Mouse (Mus musculus) neural tube, embryonic 11.5 days (tissue): ENCODE results near the gene Jund. TPM values are rescaled to one million over a fixed set of nuclear protein-coding genes. Genes with fewer than 3 reads are reported as not detected.

Source experiments
- ATAC-seq: fragments of 200-750 bp; cut with Nextera tagmentation; 2 replicates; pipeline ENCODE4 v1.8.0; 2017; ENCODE audit warnings: moderate number of reproducible peaks, mild to moderate bottlenecking, moderate TSS enrichment, moderate library complexity; ENCODE audit not compliant: insufficient read depth, low FRiP score, low TSS enrichment
- DNase-seq: peaks from one replicate; pipeline ENCODE4 v3.0.0-alpha.2; 2015; ENCODE audit warnings: low spot score
- H3K27ac ChIP-seq: fragments of 300-500 bp; sonication (generic); 2 replicates; pipeline ENCODE4 v1.5.1; 2014; ENCODE audit warnings: low read depth, mild to moderate bottlenecking, low read length
- H3K27me3 ChIP-seq: fragments of 300-500 bp; sonication (generic); 2 replicates; pipeline ENCODE4 v1.6.1; 2014; ENCODE audit warnings: mild to moderate bottlenecking, low read length, mixed read lengths; ENCODE audit not compliant: control insufficient read depth, insufficient read depth
- H3K36me3 ChIP-seq: fragments of 300-500 bp; sonication (generic); 2 replicates; pipeline ENCODE4 v1.6.1; 2014; ENCODE audit warnings: mild to moderate bottlenecking, low read length, moderate library complexity, mixed read lengths; ENCODE audit not compliant: control insufficient read depth, insufficient read depth
- H3K4me1 ChIP-seq: fragments of 300-500 bp; sonication (generic); 2 replicates; pipeline ENCODE4 v1.6.1; 2014; ENCODE audit warnings: low read length, mixed read lengths; ENCODE audit not compliant: control insufficient read depth, insufficient read depth
- H3K4me2 ChIP-seq: fragments of 300-500 bp; sonication (generic); 2 replicates; pipeline ENCODE4 v1.6.1; 2014; ENCODE audit warnings: low read depth, mild to moderate bottlenecking, moderate library complexity
- H3K4me3 ChIP-seq: fragments of 300-500 bp; sonication (generic); 2 replicates; pipeline ENCODE4 v1.5.1; 2014; ENCODE audit warnings: low read depth, low read length
- H3K9ac ChIP-seq: fragments of 300-500 bp; sonication (generic); 2 replicates; pipeline ENCODE4 v1.6.1; 2014; ENCODE audit warnings: mild to moderate bottlenecking, low read length
- H3K9me3 ChIP-seq: fragments of 300-500 bp; sonication (generic); 2 replicates; pipeline ENCODE4 v1.6.1; 2016; ENCODE audit warnings: low read length; ENCODE audit not compliant: control insufficient read depth
- WGBS: fragments of 180-500 bp; shearing (Covaris S2); extraction: QIAGEN DNeasy Blood & Tissue Kit; methylation state at CpG from one replicate; pipeline ENCODE4 v1.1.7; 2014; 5-methylcytosine and 5-hydroxymethylcytosine counted together
- polyA plus RNA-seq: library from polyadenylated mRNA; unstranded; fragments of >200 nt; fragmentation: Nextera tagmentation; extraction: Ambion mirVana; gene quantifications from 2 replicates; pipeline ENCODE4 v1.2.1, GENCODE M21; 2014

Jund gene
- polyA plus RNA-seq, 1 experiment from 2014 or later: 167 TPM

DNA sequence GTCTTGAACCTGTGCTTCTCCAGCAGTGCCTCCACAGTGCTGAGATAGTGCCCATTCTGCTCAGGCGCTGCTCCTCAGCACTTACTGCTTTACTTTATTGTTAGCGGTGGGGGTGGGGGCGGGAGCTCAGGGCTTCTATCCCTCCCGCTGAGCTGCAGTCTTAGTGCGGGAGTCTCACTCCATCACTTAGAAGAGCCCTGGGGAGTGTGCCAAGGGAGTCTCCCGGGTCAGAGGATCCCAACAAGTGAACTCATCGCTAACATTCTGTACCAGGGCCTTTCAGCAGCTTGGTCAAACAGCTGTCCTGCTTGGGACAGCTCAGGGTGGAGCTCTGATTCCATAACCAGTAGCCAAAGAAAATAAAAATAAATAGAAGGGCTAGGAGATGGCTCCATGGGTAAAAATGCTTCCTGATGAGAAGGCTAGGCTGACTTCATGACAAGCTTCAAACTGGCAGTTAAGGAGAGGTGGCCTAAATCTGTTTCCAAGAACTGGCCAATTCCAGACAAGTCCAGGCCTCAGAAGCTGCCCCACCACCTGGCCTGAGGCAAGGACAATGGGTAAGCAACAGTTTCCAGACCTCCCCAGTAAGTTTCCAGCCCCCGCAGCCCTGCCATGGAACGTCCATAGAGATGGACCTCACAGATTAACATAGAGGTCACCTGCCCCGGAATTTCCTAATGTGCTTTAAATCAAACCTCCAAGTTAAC, 27.0 kb upstream of the Jund start:
- Histone ChIP-seq H3K9ac (no peak overlapping the region), H3K4me1 (peaks cover 7% of the 10 kb centered on the region), H3K27ac (no peak overlapping the region), H3K4me3 (no peak overlapping the region), H3K9me3 (no peaks in the 10 kb centered on the region), H3K4me2 (no peak overlapping the region), H3K36me3 (no peaks in the 10 kb centered on the region), H3K27me3 (no peaks in the 10 kb centered on the region)
- WGBS: 65% methylated on average over 10 of the region's 10 CpGs
- no peak for DNase-seq
- no peak for ATAC-seq

DNA sequence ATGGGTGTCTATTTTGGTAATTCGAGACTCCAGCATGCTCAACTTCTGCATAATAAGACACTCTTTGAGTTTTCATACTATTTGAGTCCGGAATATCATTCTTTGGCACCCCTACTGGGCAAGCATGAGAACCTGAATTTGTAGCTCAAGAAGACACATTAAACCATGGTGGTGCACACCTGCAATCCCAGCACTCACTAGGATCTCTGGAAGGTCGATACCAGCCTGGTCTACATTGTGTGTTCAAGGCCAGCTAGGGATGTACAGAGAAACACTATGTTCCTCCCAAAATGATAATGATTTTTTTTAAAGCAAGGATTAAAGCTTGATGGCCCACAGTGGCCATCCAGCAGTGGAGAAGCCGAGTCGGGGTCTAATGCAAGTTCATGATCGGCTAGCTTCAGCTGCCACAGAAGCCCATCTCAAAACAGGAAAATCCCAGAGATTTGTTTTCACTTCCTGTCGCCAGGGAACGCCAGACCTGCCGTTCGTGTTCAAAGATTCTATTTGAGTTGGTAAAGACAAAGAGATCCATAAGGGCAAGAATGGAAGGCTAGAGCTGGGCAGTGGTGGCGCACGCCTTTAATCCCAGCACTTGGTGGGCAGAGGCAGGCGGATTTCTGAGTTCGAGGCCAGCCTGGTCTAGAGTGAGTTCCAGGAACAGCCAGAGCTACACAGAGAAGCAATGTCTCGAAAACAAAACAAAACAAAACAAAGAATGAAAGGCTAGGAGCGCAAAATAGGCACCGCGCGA, 26.2 kb upstream of the Jund start:
- Histone ChIP-seq H3K27ac (peak overlapping the region; percentile 71), H3K4me1 (peaks cover 7% of the 10 kb centered on the region), H3K27me3 (no peaks in the 10 kb centered on the region), H3K4me2 (peak overlapping the region; percentile 37), H3K9ac (peak overlapping the region; percentile 51), H3K36me3 (no peaks in the 10 kb centered on the region), H3K4me3 (no peak overlapping the region), H3K9me3 (no peaks in the 10 kb centered on the region)
- DNase-seq (no peak), ATAC-seq (no peak; the same call in 1 of the 2 replicates)
- WGBS: 44% methylated on average over 19 of the region's 19 CpGs

DNA sequence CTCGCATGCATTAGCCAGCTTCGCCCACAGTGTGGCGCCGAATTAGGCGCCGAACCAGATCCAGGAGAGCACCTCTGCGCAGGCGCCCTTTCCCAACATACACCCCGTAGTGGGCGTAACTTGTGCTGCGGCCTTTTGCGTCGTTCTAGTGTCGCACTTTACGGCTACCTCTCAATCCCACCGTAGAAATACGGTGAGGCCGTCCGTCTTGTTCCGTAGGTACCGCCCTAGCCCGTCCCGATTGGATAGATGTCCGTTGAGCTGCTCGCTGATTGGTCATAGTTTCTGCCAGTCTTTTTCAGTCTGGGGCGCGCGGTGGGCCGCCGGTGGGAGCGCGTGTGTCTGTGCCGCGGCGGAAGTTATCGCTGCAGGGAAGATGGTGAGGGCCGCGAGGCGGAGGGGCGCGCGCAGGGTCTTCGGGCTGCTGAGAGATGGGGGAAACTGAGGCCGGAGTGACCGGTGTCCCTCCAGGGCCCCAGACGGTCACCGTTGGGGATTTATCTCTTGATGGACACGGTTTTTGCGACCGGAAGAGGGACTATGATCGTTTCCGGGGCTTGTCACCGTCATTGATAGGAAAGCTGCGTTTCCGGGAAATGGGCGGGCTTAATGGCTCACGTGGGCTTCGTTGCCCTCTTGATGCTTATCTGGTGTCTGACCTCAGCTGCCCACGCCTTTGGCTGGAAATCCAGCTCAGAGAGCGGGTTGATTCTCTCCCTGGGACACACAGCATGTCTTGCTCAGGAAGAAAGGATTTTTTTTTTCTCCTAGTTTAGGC, 25.5 kb upstream of the Jund start, which contains the start of gene Lsm4:
Gene Lsm4, plus strand, starts transcription at position 170 of the 778 bp plus-strand sequence.
- peak; percentile 98 for DNase-seq
- H3K4me1 ChIP-seq: peaks cover 7% of the 10 kb centered on the region
- H3K27ac ChIP-seq: peak within 1 kb of the TSS; percentile 78
- peak within 1 kb of the TSS; percentile 76 for H3K4me2 ChIP-seq
- no peaks in the 10 kb centered on the region for H3K9me3 ChIP-seq
- H3K4me3 ChIP-seq: peak within 1 kb of the TSS; percentile 50
- H3K36me3 ChIP-seq: peaks cover 5% of the 10 kb centered on the region
- ATAC-seq: peak; percentile 97
- H3K27me3 ChIP-seq: no peaks in the 10 kb centered on the region
- WGBS: under 1% methylated on average over 60 of the region's 60 CpGs
- peak within 1 kb of the TSS; percentile 66 for H3K9ac ChIP-seq

DNA sequence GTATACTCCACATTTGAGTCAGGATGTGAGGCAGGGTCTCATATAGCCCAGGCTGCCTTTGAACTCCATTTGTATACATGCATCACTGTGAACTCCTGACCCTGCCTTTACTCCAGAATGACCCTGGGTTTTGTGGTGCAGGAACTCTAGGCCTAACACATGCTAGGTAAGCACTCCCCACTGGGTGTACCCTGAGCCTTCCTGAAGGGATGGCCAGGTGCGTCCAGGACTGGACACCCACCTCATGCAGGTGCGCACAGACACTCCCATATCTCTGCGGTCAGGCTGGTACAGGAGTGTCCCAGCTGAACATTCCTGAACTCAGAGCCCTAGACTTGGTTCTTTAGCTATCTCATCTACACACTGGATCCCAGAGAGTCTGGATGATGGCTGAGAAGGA, 24.6 kb upstream of the Jund start:
- H3K36me3 ChIP-seq: peaks cover 8% of the 10 kb centered on the region
- H3K4me3 ChIP-seq: peak overlapping the region; percentile 50
- no peaks in the 10 kb centered on the region for H3K9me3 ChIP-seq
- 89% methylated on average over 3 of the region's 3 CpGs for WGBS
- DNase-seq (no peak), ATAC-seq (no peak)
- peak overlapping the region; percentile 66 for H3K9ac ChIP-seq
- no peaks in the 10 kb centered on the region for H3K27me3 ChIP-seq
- H3K4me1 ChIP-seq: peaks cover 7% of the 10 kb centered on the region
- H3K27ac ChIP-seq: peak overlapping the region; percentile 78
- peak overlapping the region; percentile 76 for H3K4me2 ChIP-seq

DNA sequence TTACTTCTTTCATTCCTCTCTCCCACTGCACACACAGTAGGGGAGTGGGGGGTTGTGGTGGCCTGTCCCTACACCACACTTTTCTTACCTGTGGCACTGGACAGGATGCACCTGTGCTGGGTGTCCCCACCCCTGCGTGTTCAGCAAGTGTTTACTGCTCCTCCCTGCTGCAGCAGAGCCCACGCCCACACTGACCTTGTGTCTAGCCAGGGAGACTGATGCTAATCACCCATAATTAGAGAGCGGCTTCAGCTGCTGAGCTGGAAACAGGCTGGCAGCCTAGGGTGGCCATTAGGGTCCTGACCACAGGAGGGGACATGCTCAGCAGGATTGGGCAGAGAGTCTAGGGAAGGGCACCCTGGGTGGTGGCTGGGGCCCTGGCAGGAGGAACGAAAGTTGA, 24.0 kb upstream of the Jund start:
- H3K4me3 ChIP-seq: no peak overlapping the region
- ATAC-seq (no peak), DNase-seq (no peak)
- H3K9me3 ChIP-seq: no peaks in the 10 kb centered on the region
- H3K4me2 ChIP-seq: no peak overlapping the region
- no peak overlapping the region; the same call in 1 of the 2 replicates for H3K9ac ChIP-seq
- peaks cover 7% of the 10 kb centered on the region for H3K4me1 ChIP-seq
- H3K27ac ChIP-seq: no peak overlapping the region
- peaks cover 8% of the 10 kb centered on the region for H3K36me3 ChIP-seq
- 82% methylated on average over 4 of the region's 4 CpGs for WGBS
- H3K27me3 ChIP-seq: no peaks in the 10 kb centered on the region

DNA sequence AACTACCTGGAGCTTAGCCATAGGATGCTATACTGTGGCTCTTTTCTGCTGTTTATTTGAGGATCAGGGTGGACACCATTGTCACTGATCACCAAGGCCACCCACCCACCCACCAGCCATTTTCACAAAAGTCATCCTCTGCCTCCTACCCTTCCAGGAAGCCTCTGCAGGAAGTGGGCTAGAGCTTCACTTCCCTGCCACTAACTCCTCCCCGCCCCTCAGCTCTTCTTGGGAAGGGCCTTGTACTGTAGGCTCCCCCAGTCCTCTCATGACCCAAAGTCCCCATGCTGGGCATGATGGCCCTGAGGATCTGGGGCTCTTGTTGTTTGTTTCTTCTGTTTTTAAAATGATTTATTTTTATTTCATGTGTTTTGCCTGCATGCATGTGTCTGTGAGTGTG, 23.4 kb upstream of the Jund start:
- Histone ChIP-seq H3K4me3 (no peak overlapping the region), H3K4me1 (peaks cover 7% of the 10 kb centered on the region), H3K9ac (no peak overlapping the region), H3K27ac (no peak overlapping the region), H3K9me3 (no peaks in the 10 kb centered on the region), H3K36me3 (peaks cover 8% of the 10 kb centered on the region), H3K27me3 (no peaks in the 10 kb centered on the region), H3K4me2 (no peak overlapping the region)
- no peak for ATAC-seq
- no peak for DNase-seq
- 100% methylated on average over 1 of the region's 1 CpGs for WGBS

DNA sequence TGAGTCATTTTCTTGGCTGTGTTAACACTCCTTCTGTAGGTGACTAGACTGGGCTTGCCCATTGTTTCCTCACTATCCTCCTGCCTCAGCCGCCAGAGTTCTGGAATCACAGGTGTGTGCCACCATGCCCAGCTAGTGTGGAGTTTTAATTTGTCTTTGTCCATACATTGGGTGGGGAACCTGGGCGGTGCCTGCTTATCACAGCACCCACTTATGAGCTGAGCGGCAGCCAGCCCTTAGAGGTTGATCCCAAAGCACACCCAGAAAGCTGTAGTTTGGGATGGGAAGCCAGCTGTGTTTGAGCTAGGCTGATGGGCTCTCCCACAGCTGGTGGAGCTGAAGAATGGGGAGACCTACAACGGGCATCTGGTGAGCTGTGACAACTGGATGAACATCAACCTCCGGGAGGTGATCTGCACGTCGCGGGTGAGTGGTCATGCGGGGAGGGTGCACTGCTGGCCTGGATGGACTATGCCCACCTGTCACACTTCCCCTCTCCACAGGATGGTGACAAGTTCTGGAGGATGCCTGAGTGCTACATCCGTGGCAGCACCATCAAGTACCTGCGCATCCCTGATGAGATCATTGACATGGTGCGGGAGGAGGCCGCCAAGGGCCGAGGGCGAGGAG, 21.2 kb upstream of the Jund start:
- DNase-seq (no peak), ATAC-seq (no peak)
- H3K4me2 ChIP-seq: no peak overlapping the region
- 92% methylated on average over 15 of the region's 15 CpGs for WGBS
- H3K9me3 ChIP-seq: no peaks in the 10 kb centered on the region
- H3K36me3 ChIP-seq: peaks cover 8% of the 10 kb centered on the region
- no peaks in the 10 kb centered on the region for H3K27me3 ChIP-seq
- H3K9ac ChIP-seq: 0 out of 2 replicates have a peak overlapping the region, but pooled peaks have one; percentile 19
- peaks cover 10% of the 10 kb centered on the region for H3K4me1 ChIP-seq
- no peak overlapping the region for H3K27ac ChIP-seq
- H3K4me3 ChIP-seq: no peak overlapping the region

DNA sequence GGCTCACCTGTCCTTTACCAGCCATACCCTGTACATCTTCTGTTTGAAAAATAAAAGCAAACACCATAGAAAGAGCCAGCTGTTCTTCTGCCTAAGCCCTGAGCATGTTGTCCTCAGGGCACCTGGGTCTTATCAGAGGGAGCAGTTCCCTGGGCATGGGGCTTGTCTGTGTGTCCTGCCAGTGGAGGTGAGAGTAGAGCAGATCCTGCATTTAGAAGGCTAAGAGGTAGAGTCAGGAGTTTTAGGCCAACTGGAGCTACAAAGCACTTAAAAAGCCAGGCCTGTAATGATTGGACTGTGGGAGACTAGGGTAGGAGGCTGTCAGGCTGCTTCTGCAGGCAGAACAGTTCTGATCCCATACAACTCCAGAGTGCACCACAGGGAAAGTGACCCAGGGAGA, 20.1 kb upstream of the Jund start:
- no peak overlapping the region for H3K9ac ChIP-seq
- no peaks in the 10 kb centered on the region for H3K27me3 ChIP-seq
- peaks cover 8% of the 10 kb centered on the region for H3K36me3 ChIP-seq
- H3K4me2 ChIP-seq: no peak overlapping the region
- no peak overlapping the region for H3K27ac ChIP-seq
- no peak overlapping the region for H3K4me3 ChIP-seq
- no peaks in the 10 kb centered on the region for H3K9me3 ChIP-seq
- DNase-seq (no peak), ATAC-seq (no peak)
- peaks cover 10% of the 10 kb centered on the region for H3K4me1 ChIP-seq
